Mouse (Mus musculus) heart, postnatal 0 days (tissue): ENCODE measurements around the gene Zranb3.

Experiments used
- CTCF ChIP-seq: IDR thresholded peaks from 2 replicates; pipeline ENCODE4 v1.5.1; 2016; ENCODE audit warnings: antibody characterized with exemption, control low read depth, low read depth
- EP300 ChIP-seq: IDR thresholded peaks from 2 replicates; pipeline ENCODE4 v1.6.1; 2016; ENCODE audit warnings: antibody characterized with exemption, low read depth

DNA sequence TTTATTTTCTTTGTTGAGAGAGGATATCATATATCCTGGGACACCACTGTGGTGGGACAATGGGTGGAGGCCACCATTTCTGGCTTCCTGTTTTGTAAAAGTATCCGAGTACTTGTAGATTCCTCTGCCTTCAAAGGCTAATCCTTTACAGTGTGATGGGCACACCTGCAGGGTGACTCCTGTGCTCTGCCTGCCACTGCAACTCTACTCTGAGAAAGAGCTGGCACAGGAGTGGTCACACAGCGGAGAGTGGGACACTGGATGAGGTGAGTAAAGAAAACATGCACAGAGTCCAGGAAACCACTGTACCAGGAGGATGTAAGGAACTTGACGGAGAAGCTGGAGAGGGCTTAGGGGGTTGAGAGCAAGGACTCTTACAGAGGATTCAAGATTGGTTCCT lies 120.6 kb downstream of the Zranb3 start:
- no peak for TF ChIP-seq CTCF
- no peak for TF ChIP-seq EP300
